Mouse (Mus musculus): Measurements from ENCODE around the gene Lpcat2. TPM values are rescaled to one million over a fixed set of nuclear protein-coding genes. Genes with fewer than 3 reads are reported as not detected.
A peak's percentile ranks its signal among the peaks of the same experiment; 100 is the strongest.

Lpcat2 gene
- total RNA-seq (2021), result 1 to 10 TPM; 1.9 to 2.8 TPM

- DNase-seq, result peak; percentile 72
Observed at GRCm38 (mm10) chr8:92855171-92855894, at the start of gene Lpcat2. Gene Lpcat2, plus strand, starts transcription at chr8:92855339.

GRCm38 (mm10) chr8:92812773-92813172 is 42.4 kb upstream of the Lpcat2 start:
- no peak for DNase-seq

- no peak for DNase-seq
Observed at GRCm38 (mm10) chr8:92815661-92816060, 39.5 kb upstream of the Lpcat2 start.

- DNase-seq, result peak; percentile 95
Observed at GRCm38 (mm10) chr8:92817928-92818818, 37.0 kb upstream of the Lpcat2 start.

- DNase-seq, result no peak
Observed at GRCm38 (mm10) chr8:92821151-92821550, 34.0 kb upstream of the Lpcat2 start.

GRCm38 (mm10) chr8:92822386-92822785 is 32.8 kb upstream of the Lpcat2 start:
- no peak for DNase-seq

GRCm38 (mm10) chr8:92825991-92826390 is 29.1 kb upstream of the Lpcat2 start:
- peak; percentile 76 for DNase-seq

GRCm38 (mm10) chr8:92827243-92828034 is 27.7 kb upstream of the Lpcat2 start, which contains the start of gene Mmp2:
Gene Mmp2, plus strand, starts transcription at chr8:92827291.
- peak; percentile 77 for DNase-seq

GRCm38 (mm10) chr8:92828251-92828743 is 26.8 kb upstream of the Lpcat2 start:
- peak; percentile 78 for DNase-seq

GRCm38 (mm10) chr8:92834065-92834731 is 20.9 kb upstream of the Lpcat2 start:
- DNase-seq, result no peak

GRCm38 (mm10) chr8:92834786-92835500 is 20.2 kb upstream of the Lpcat2 start:
- no peak for DNase-seq

- DNase-seq, result no peak
Observed at GRCm38 (mm10) chr8:92835901-92836300, 19.2 kb upstream of the Lpcat2 start.

GRCm38 (mm10) chr8:92838616-92839015 is 16.5 kb upstream of the Lpcat2 start:
- no peak for DNase-seq

- no peak for DNase-seq
Observed at GRCm38 (mm10) chr8:92839161-92839560, 16.0 kb upstream of the Lpcat2 start.

- no peak for DNase-seq
Observed at GRCm38 (mm10) chr8:92839876-92840275, 15.3 kb upstream of the Lpcat2 start.

- peak; percentile 39 for DNase-seq
Observed at GRCm38 (mm10) chr8:92846684-92847083, 8.5 kb upstream of the Lpcat2 start.

- peak; percentile 45 for DNase-seq
Observed at GRCm38 (mm10) chr8:92847299-92847698, 7.8 kb upstream of the Lpcat2 start.

GRCm38 (mm10) chr8:92849261-92849660 is 5.9 kb upstream of the Lpcat2 start:
- DNase-seq, result no peak

GRCm38 (mm10) chr8:92850239-92850638 is 4.9 kb upstream of the Lpcat2 start:
- peak; percentile 92 for DNase-seq

GRCm38 (mm10) chr8:92851381-92851780 is 3.8 kb upstream of the Lpcat2 start:
- no peak for DNase-seq

Data from heart, postnatal 4 days (tissue).